ENCODE assay signal across 10 mouse cellular contexts in genomic region chr11:85830901-85831341, GRCm38 (mm10). TPM values are rescaled to one million over a fixed set of nuclear protein-coding genes. Genes with fewer than 3 reads are reported as not detected.
A peak's percentile ranks its signal among the peaks of the same experiment; 100 is the strongest.
DNase-seq lines count a peak whose midpoint lies in the region; ATAC-seq and TF ChIP-seq lines count a peak whose summit lies in the region.
"Had no signal": no experiment of that assay in that cellular context is flagged by ENCODE, and none has a peak within 500 bp of the region (broad histone marks: within the 10 kb centered on the region; RNA-seq: fewer than 3 reads in every experiment).

No protein-coding gene starts in this region.

- under 1% methylated on average over 17 of the region's 17 CpGs for WGBS in heart, embryonic 10.5 days
- 6% methylated on average over 17 of the region's 17 CpGs for WGBS in lung, postnatal 0 days

- H3K4me3 ChIP-seq in heart, embryonic 10.5 days: peak overlapping the region; percentile 75
- H3K4me3 ChIP-seq in lung, postnatal 0 days (ENCODE audit: low read depth, low read length): peak overlapping the region; percentile 29

- TF ChIP-seq CTCF in lung, postnatal 0 days (IDR thresholded peaks at IDR 0.05): peak; percentile 67

- H3K27me3 ChIP-seq in heart, embryonic 10.5 days (ENCODE audit: insufficient read depth, poor library complexity, severe bottlenecking): peaks cover 99% of the 10 kb centered on the region
- peaks cover 18% of the 10 kb centered on the region; the same call in 1 of the 2 replicates for H3K27me3 ChIP-seq in lung, postnatal 0 days (replicated peaks; ENCODE audit: insufficient read depth, low read length)

- H3K4me2 ChIP-seq in lung, postnatal 0 days (replicated peaks; ENCODE audit: low read depth, low read length): peak overlapping the region; percentile 80

- TF ChIP-seq EP300 in lung, postnatal 0 days (IDR thresholded peaks at IDR 0.05): no peak

- DNase-seq in heart, embryonic 10.5 days (ENCODE audit: low spot score): no peak
- DNase-seq in heart, adult 18-20 months: no peak
- peak; percentile 72 for DNase-seq in ZHBTc4 (ENCODE audit: low read depth, low spot score)
- peak; percentile 52 for DNase-seq in heart, postnatal 4 days
- DNase-seq in lung, postnatal 0 days (ENCODE audit: low spot score): peak; percentile 79
- DNase-seq in spleen, postnatal 14 days (ENCODE audit: low spot score in 2 of 2): no peak
- no peak for DNase-seq in thymus, postnatal 10 days (ENCODE audit: low spot score in 2 of 2)
- DNase-seq in frontal cortex, postnatal 25 days (ENCODE audit: low spot score in 2 of 2): no peak

- no peaks in the 10 kb centered on the region for H3K9me3 ChIP-seq in heart, embryonic 10.5 days
- H3K9me3 ChIP-seq in lung, postnatal 0 days (ENCODE audit: low read length): no peaks in the 10 kb centered on the region

- ATAC-seq in lung, postnatal 0 days: no peak

- H3K36me3 ChIP-seq in heart, embryonic 10.5 days: peaks cover 2% of the 10 kb centered on the region; the same call in 1 of the 2 replicates
- H3K36me3 ChIP-seq in lung, postnatal 0 days (ENCODE audit: insufficient read depth, low read length): 0 out of 2 replicates have a peak, but pooled peaks cover 5% of the 10 kb centered on the region
- H3K36me3 ChIP-seq: G1E had no signal

- H3K27ac ChIP-seq in heart, embryonic 10.5 days: peak overlapping the region; percentile 91
- peak overlapping the region; percentile 97 for H3K27ac ChIP-seq in lung, postnatal 0 days (ENCODE audit: low read length)

- peaks cover 78% of the 10 kb centered on the region for H3K4me1 ChIP-seq in heart, embryonic 10.5 days
- H3K4me1 ChIP-seq in lung, postnatal 0 days (ENCODE audit: insufficient read depth, low read depth, low read length): peaks cover 15% of the 10 kb centered on the region

- peak overlapping the region; percentile 55; the same call in 1 of the 2 replicates for H3K9ac ChIP-seq in lung, postnatal 0 days (replicated peaks; ENCODE audit: low read depth)

RNA-seq across cellular contexts. Expression of gene Tbx2, which starts 1.4 kb away (rescaled TPM):
- polyA plus RNA-seq in heart, embryonic 10.5 days (2016; fragmentation: Nextera tagmentation; extraction: Ambion mirVana): 2.5 and 7.6 TPM in 2 replicates
- total RNA-seq in heart, adult 18-20 months (2021): 1 to 10 TPM; 3.9 to 4.9 TPM
- 10 to 100 TPM; 11.3 to 11.5 TPM for total RNA-seq in heart, postnatal 4 days (2021)
- polyA plus RNA-seq in lung, postnatal 0 days (2015; fragmentation: Nextera tagmentation; extraction: Ambion mirVana): 43.6 and 49.6 TPM in 2 replicates

RNA-seq across cellular contexts. Expression of gene Gm11444, which starts 19.2 kb away (rescaled TPM):
- polyA plus RNA-seq in heart, embryonic 10.5 days (2016; fragmentation: Nextera tagmentation; extraction: Ambion mirVana): not detected in 2 replicates
- total RNA-seq in heart, adult 18-20 months (2021): not detected
- not detected for total RNA-seq in heart, postnatal 4 days (2021)
- polyA plus RNA-seq in lung, postnatal 0 days (2015; fragmentation: Nextera tagmentation; extraction: Ambion mirVana): not detected in 2 replicates
- total RNA-seq: G1E; neutrophil, adult 5-6 weeks had no signal
- polyA plus RNA-seq: G1E had no signal

RNA-seq across cellular contexts. Expression of gene Tbx4, which starts 55.3 kb away (rescaled TPM):
- polyA plus RNA-seq in heart, embryonic 10.5 days (2016; fragmentation: Nextera tagmentation; extraction: Ambion mirVana): 0.80 and 4.1 TPM in 2 replicates
- total RNA-seq in heart, adult 18-20 months (2021): under 1 TPM in 1 of 2 experiments, not detected in 1; 0.10 TPM
- under 1 TPM in 1 of 2 experiments, not detected in 1; 0.09 TPM for total RNA-seq in heart, postnatal 4 days (2021)
- polyA plus RNA-seq in lung, postnatal 0 days (2015; fragmentation: Nextera tagmentation; extraction: Ambion mirVana): 46.2 and 48.5 TPM in 2 replicates
- total RNA-seq: G1E; neutrophil, adult 5-6 weeks had no signal
- polyA plus RNA-seq: G1E had no signal

Comparison
In these comparisons a context has a peak if more than half of its experiments do, and no peak if none do; other contexts are left out.
1. DNase-seq: peak in ZHBTc4 (single experiment), heart, postnatal 4 days (single experiment) and lung, postnatal 0 days (single experiment); none in heart, embryonic 10.5 days (single experiment), heart, adult 18-20 months (0 of 2), spleen, postnatal 14 days (0 of 2), thymus, postnatal 10 days (0 of 2) and frontal cortex, postnatal 25 days (0 of 2).